Mouse (Mus musculus) liver, adult 2 months (tissue): ENCODE data around the gene Car11.

ENCODE experiments used
- CTCF ChIP-seq: fragments of 200-500 bp; IDR thresholded peaks from 2 replicates; pipeline ENCODE4 v1.5.1; 2011; ENCODE audit warnings: low read depth, low read length, control low read depth
- POLR2A ChIP-seq: fragments of 200-500 bp; IDR thresholded peaks from 2 replicates; pipeline ENCODE4 v1.6.1; 2011; ENCODE audit warnings: low read length, control low read depth; ENCODE audit not compliant: insufficient read depth; ENCODE audit errors: extremely low read depth

DNA sequence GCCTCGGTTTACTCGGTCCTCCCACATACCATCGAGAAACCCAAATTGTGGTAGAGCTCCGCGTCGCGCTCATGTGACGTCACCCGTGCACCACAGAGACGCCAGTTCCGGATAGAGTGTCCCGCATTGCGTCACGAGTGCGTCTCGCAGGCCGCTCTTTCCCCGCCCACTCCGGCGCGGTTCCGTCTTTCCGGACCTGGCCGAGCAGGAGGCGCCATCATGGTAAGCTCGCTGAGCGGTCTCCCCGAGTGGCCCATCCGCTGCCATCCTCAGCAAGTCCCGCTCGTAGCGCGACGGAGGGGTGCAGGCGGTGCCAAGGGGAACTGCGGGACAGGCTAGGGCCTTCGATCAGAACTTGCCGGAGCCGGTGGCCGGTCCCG is 18.3 kb downstream of the Car11 start, which contains the start of gene Sphk2:
- TF ChIP-seq CTCF: no peak
- TF ChIP-seq POLR2A: peak; percentile 97
